Mouse (Mus musculus): ENCODE measurements around the gene Hist1h2bg. TPM values are rescaled to one million over a fixed set of nuclear protein-coding genes. Genes with fewer than 3 reads are reported as not detected.
"Not testable (repeated sequence)": the region's sequence is repeated elsewhere in the genome, so short reads cannot be mapped to it uniquely, and the experiment has no call there.

The Hist1h2bg gene
- polyA plus RNA-seq, 1 experiment from 2014 or later: 11.4 TPM

- H3K36me3 ChIP-seq (replicated peaks): no peaks in the 10 kb centered on the region
- H3K4me2 ChIP-seq: peak within 1 kb of the TSS; percentile 62
Measured at GRCm38 (mm10) chr13:23543965-23544786, 27.0 kb upstream of the Hist1h2bg start, which contains the start of gene Hist1h3f. Gene Hist1h3f, plus strand, starts transcription at chr13:23544052.

DNA sequence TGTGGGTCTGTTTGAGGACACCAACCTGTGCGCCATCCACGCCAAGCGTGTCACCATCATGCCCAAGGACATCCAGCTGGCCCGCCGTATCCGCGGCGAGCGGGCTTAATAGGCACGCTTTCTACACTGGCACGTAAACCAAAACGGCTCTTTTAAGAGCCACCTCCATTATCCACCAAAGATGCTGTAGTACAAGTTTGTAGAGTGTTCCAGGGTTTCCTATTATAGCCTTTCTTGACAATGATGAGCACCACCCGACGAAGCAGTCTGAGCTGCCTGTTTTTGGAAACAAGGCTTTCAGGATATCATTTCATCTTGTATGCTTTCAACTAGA is 26.4 kb upstream of the Hist1h2bg start:
- H3K27me3 ChIP-seq; H3K9me3 ChIP-seq; H3K36me3 ChIP-seq (replicated peaks): not testable (repeated sequence)
- Histone ChIP-seq H3K27ac (peak overlapping the region; percentile 94), H3K4me2 (peak overlapping the region; percentile 62), H3K4me1 (peaks cover 10% of the 10 kb centered on the region; the same call in 1 of the 2 replicates), H3K9ac (peak overlapping the region; percentile 57; the same call in 1 of the 2 replicates), H3K4me3 (replicated peaks) (peak overlapping the region; percentile 47)
- 1% methylated on average over 13 of the region's 14 CpGs for WGBS
- ATAC-seq (ENCODE audit: low FRiP score): peak; percentile 1; the same call in 1 of the 2 replicates

More at GRCm38 (mm10) chr13:23543965-23544786, 27.0 kb upstream of the Hist1h2bg start, which contains the start of gene Hist1h3f:
- peak within 1 kb of the TSS; percentile 94 for H3K27ac ChIP-seq
- no peaks in the 10 kb centered on the region for H3K9me3 ChIP-seq
- peak; percentile 95 for ATAC-seq (ENCODE audit: low FRiP score)
- H3K4me1 ChIP-seq: peaks cover 10% of the 10 kb centered on the region; the same call in 1 of the 2 replicates
- H3K4me3 ChIP-seq (replicated peaks): peak within 1 kb of the TSS; percentile 47
- under 1% methylated on average over 25 of the region's 45 CpGs for WGBS
- H3K27me3 ChIP-seq: no peaks in the 10 kb centered on the region
- peak within 1 kb of the TSS; percentile 61 for H3K9ac ChIP-seq

GRCm38 (mm10) chr13:23546694-23547093 is 24.5 kb upstream of the Hist1h2bg start:
- Histone ChIP-seq H3K9me3 (no peaks in the 10 kb centered on the region), H3K4me3 (replicated peaks) (no peak overlapping the region), H3K4me2 (no peak overlapping the region), H3K27me3 (no peaks in the 10 kb centered on the region), H3K4me1 (peaks cover 17% of the 10 kb centered on the region), H3K27ac (peak overlapping the region; percentile 14), H3K9ac (no peak overlapping the region), H3K36me3 (replicated peaks) (no peaks in the 10 kb centered on the region)
- 81% methylated on average over 5 of the region's 5 CpGs for WGBS
- ATAC-seq (ENCODE audit: low FRiP score): no peak

GRCm38 (mm10) chr13:23550761-23551145 is 20.4 kb upstream of the Hist1h2bg start:
- no peaks in the 10 kb centered on the region for H3K27me3 ChIP-seq
- H3K4me3 ChIP-seq (replicated peaks): peak overlapping the region; percentile 45
- H3K27ac ChIP-seq: peak overlapping the region; percentile 94
- H3K9ac ChIP-seq: peak overlapping the region; percentile 67
- no peaks in the 10 kb centered on the region for H3K9me3 ChIP-seq
- H3K4me1 ChIP-seq: peaks cover 18% of the 10 kb centered on the region; the same call in 1 of the 2 replicates
- 7% methylated on average over 3 of the region's 3 CpGs for WGBS
- no peaks in the 10 kb centered on the region for H3K36me3 ChIP-seq (replicated peaks)
- ATAC-seq (ENCODE audit: low FRiP score): no peak
- H3K4me2 ChIP-seq: peak overlapping the region; percentile 58

- under 1% methylated on average over 47 of the region's 47 CpGs for WGBS
- Histone ChIP-seq H3K9ac (peak within 1 kb of the TSS; percentile 67), H3K4me2 (peak within 1 kb of the TSS; percentile 58), H3K4me1 (peaks cover 18% of the 10 kb centered on the region), H3K4me3 (replicated peaks) (peak within 1 kb of the TSS; percentile 45), H3K27ac (peak within 1 kb of the TSS; percentile 94)
- not testable (repeated sequence) for H3K36me3 ChIP-seq (replicated peaks); H3K27me3 ChIP-seq; H3K9me3 ChIP-seq
- peak; percentile 84 for ATAC-seq (ENCODE audit: low FRiP score)
Measured at GRCm38 (mm10) chr13:23551146-23551834, 19.9 kb upstream of the Hist1h2bg start, which contains the start of gene Hist1h4f. Gene Hist1h4f, minus strand, starts transcription at chr13:23551648.

DNA sequence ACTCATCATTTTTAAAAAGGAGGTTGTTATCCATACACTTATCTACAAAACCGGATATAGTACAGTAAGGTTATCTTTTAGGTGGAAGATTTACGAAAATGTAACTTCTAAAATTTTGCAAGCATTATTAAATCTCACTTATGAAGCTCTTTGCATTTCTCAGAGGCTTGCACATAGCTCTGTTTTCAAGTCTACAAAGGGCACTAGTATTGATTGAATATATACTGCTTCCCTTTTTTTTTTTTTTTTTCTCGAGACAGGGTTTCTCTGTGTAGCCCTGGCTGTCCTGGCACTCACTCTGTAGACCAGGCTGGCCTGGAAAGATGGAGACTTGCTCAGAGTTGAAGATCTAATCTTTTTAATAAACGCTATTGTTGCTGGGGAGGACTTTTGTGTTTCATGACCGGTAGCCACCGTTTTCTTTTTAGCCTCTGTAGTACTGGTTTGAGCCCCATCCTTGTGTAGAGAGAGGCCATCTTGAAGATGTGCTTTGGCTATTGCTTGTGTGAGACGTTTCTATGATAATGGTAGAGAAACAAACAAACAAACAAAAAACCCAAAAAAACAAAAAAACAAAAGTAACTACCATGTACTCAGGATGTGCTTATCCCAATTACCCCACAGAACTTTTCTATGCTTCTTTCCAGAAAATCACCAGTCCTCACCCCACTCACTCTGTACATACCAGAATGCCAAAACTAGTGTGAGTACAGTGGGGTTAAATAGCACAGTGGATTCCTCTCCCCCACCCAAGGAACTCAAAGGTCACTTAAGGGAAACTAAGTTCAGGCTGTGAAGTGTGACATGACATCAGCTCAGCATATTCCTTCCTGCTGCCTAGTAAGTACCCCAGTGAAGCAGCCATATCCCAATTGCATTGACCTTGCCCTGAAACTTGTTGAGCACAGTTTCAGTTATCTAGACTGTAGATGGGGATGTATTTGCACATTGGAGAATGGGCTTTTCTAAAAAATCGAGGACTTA is 19.0 kb upstream of the Hist1h2bg start:
- H3K27ac ChIP-seq: peak overlapping the region; percentile 94
- 0 out of 2 replicates have a peak overlapping the region, but pooled peaks have one; percentile 67 for H3K9ac ChIP-seq
- peak overlapping the region; percentile 45 for H3K4me3 ChIP-seq (replicated peaks)
- peaks cover 23% of the 10 kb centered on the region for H3K4me1 ChIP-seq
- no peaks in the 10 kb centered on the region for H3K36me3 ChIP-seq (replicated peaks)
- H3K9me3 ChIP-seq: no peaks in the 10 kb centered on the region
- ATAC-seq (ENCODE audit: low FRiP score): no peak
- 46% methylated on average over 8 of the region's 8 CpGs for WGBS
- H3K4me2 ChIP-seq: peak overlapping the region; percentile 58
- H3K27me3 ChIP-seq: no peaks in the 10 kb centered on the region

GRCm38 (mm10) chr13:23552962-23553361 is 18.2 kb upstream of the Hist1h2bg start, which contains the start of gene Hist1h1d:
Gene Hist1h1d, plus strand, starts transcription at chr13:23553262.
- Histone ChIP-seq H3K4me3 (replicated peaks) (no peak within 1 kb of the TSS), H3K36me3 (replicated peaks) (no peaks in the 10 kb centered on the region), H3K9me3 (no peaks in the 10 kb centered on the region), H3K4me2 (peak within 1 kb of the TSS; percentile 93), H3K4me1 (peaks cover 23% of the 10 kb centered on the region), H3K27ac (peak within 1 kb of the TSS; percentile 99), H3K9ac (no peak within 1 kb of the TSS), H3K27me3 (no peaks in the 10 kb centered on the region)
- ATAC-seq (ENCODE audit: low FRiP score): no peak

DNA sequence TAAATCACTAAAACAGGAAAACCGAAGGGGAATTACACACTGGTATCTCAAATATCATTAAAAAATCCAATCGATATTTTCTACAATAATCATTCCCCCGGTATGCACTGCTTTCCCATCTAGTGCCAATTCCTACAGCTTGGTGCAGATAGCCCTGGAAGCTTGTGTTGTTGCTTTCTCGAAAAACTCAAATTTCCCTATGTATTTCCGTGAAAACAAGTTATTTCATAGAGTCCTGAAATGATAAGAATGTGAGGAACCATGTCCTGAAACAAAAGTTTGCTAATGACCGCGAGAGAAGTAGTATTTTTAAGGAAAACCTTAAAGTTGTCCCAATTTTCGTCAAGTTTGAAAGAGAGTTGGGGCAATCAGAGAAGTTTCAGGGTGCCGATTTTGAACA is 16.8 kb upstream of the Hist1h2bg start:
- Histone ChIP-seq H3K9ac (peak overlapping the region; percentile 89), H3K9me3 (no peaks in the 10 kb centered on the region), H3K4me1 (peaks cover 23% of the 10 kb centered on the region), H3K36me3 (replicated peaks) (no peaks in the 10 kb centered on the region), H3K4me3 (replicated peaks) (peak overlapping the region; percentile 56), H3K27me3 (no peaks in the 10 kb centered on the region), H3K4me2 (peak overlapping the region; percentile 93), H3K27ac (peak overlapping the region; percentile 99)
- no peak for ATAC-seq (ENCODE audit: low FRiP score)
- WGBS: 26% methylated on average over 9 of the region's 9 CpGs

GRCm38 (mm10) chr13:23554925-23555838 is 16.0 kb upstream of the Hist1h2bg start:
- under 1% methylated on average over 54 of the region's 54 CpGs for WGBS

DNA sequence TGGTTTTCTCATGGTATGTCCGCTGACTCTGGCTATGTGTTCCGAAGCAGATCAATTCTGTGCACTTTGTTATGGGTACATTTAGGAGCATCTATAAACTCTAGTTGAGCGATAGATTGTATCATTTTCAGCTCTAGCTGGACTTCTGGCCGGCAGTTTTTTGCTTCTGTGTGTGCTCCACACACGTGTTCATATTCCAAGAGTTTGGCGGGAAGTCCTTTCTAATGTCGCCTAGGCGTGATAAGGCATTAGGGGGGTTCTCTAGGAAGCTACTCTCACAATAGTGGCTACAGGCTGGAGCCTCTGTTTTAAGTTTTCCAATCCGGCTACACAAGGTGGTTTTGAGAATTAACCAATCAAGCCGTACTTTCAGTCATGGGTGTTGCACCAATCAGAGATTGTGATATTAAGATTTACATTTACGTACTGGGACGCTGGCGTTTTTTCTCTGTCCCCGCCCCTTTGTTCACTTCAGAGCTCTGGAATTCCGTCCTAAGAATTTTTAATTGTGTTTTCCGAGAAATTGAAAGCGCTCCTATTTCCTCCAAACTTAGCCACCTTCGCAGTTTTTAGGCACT is 15.3 kb upstream of the Hist1h2bg start:
- Histone ChIP-seq H3K4me2 (peak overlapping the region; percentile 93), H3K36me3 (replicated peaks) (no peaks in the 10 kb centered on the region), H3K9ac (peak overlapping the region; percentile 89), H3K4me1 (peaks cover 18% of the 10 kb centered on the region), H3K27ac (peak overlapping the region; percentile 99), H3K27me3 (no peaks in the 10 kb centered on the region), H3K9me3 (no peaks in the 10 kb centered on the region), H3K4me3 (replicated peaks) (peak overlapping the region; percentile 56)
- under 1% methylated on average over 18 of the region's 18 CpGs for WGBS
- peak; percentile 82 for ATAC-seq (ENCODE audit: low FRiP score)

More at GRCm38 (mm10) chr13:23554925-23555838, 16.0 kb upstream of the Hist1h2bg start:
- peaks cover 23% of the 10 kb centered on the region for H3K4me1 ChIP-seq
- ATAC-seq (ENCODE audit: low FRiP score): peak; percentile 88
- peak overlapping the region; percentile 56 for H3K4me3 ChIP-seq (replicated peaks)
- H3K9me3 ChIP-seq: no peaks in the 10 kb centered on the region
- H3K27me3 ChIP-seq: no peaks in the 10 kb centered on the region
- no peaks in the 10 kb centered on the region for H3K36me3 ChIP-seq (replicated peaks)
- peak overlapping the region; percentile 99 for H3K27ac ChIP-seq
- H3K4me2 ChIP-seq: peak overlapping the region; percentile 93
- peak overlapping the region; percentile 89 for H3K9ac ChIP-seq

Data from forebrain, embryonic 12.5 days (tissue).